Mouse (Mus musculus): ENCODE data around the gene Rnf182.

Gene Rnf182

DNA sequence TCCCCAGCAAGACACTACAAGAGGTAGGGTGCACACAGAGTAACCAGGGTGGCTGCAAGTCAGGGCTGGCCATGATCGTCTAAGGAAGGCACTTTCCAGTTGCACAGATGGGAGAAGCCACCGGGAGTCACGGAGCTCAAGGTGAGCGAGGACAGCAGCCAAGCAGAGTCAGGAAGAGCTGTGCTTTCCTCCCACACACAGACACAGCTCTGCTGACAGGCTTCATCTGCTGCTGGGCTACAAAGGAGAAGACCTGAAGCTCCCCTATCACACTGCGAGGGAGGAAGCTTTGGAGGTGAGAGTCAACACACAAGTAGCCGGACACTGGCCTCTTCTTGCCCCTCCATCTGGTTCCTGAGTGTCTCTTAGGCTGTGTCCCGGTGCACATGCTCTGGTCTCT lies 83.0 kb downstream of the Rnf182 start:
- no peak for DNase-seq (ENCODE audit: low spot score in 2 of 2)

DNA sequence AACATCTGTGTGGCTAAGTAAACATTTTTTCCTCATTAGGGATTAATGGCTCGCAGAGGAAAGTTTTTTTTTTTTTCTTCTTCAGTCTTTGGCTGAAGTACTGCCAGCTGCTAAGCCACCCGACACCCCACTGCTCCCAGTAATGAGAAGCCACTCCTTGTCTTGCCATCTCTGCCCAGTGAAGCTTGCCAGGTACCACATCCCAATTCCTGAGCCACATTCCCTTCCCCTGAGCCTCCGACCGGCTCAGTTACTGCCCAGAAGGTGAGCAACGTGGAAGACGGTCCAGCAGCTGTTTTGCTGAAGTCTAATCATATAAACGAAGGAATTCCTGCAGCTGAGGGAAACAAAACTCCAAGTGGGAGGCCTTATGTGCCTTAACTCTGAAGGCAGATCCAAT lies 88.0 kb downstream of the Rnf182 start:
- no peak for DNase-seq (ENCODE audit: low spot score in 2 of 2)

DNA sequence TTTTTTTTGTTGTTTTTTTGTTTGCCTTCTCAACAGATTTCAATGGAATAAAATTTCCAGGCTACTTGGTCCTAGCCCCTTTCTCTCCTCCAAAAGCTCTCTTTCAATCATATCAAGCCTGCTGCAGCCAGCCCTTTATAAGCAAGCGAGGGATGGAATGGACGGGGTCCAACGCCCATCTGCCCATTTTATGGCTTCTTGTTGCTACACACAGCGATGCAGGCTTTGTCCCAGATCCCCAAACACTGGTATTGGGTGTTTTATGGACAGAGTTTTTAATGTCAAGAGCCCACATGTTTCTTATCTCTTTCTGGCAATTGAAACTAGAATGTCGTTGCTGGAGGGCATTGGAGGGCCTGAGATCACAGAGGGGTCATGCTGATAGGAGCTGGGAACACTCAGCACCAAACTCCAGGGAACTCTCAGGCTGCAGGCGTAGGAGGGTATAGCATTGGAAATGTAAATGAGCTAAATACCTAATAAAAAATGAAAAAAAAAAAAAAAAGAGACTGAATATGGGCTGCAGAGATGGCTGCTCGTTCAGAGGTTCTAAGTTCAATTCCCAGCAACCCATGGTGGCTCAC lies 89.1 kb downstream of the Rnf182 start:
- no peak for DNase-seq (ENCODE audit: low spot score in 2 of 2)

DNA sequence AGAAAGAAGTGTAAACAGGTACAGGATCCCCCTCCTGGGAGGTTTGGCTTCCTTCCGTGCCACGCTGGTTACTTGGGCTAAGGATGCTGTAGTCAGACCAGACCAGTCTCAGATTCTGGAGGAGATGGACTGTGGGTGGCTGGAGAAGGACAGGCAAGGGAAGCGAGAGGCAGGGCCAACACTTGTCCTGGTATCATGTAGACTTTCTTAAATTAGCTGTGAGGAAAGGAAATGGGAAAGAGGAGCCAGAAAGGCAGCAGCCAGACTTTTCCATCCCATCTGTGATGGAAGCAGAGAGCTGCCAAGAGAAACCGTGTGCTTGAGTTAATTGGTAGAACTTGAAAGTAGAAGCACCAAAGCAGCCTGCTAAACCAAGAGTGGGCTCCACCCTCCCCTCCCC lies 90.9 kb downstream of the Rnf182 start:
- DNase-seq (ENCODE audit: low spot score in 2 of 2): peak; percentile 35 to 50

DNA sequence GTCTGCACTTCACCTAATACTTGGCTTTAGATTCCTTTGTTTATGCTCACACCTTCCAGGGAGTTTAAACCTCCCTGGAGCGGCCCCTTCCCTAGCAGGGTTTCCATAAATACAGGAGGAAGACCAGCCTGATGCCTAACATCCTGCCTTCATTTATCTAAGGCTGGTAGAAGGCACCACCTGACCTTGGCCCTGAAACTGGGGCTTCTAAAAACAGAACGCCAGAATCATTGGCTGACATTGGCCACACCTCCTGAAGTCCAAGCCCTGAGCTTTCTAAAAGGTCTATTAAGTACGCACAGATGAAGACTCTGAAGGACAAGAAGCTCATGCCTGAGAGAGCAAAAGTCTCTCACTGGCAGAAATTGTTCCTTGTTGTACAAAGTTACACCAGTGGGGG lies 94.0 kb downstream of the Rnf182 start:
- DNase-seq (ENCODE audit: low spot score in 2 of 2): no peak

DNA sequence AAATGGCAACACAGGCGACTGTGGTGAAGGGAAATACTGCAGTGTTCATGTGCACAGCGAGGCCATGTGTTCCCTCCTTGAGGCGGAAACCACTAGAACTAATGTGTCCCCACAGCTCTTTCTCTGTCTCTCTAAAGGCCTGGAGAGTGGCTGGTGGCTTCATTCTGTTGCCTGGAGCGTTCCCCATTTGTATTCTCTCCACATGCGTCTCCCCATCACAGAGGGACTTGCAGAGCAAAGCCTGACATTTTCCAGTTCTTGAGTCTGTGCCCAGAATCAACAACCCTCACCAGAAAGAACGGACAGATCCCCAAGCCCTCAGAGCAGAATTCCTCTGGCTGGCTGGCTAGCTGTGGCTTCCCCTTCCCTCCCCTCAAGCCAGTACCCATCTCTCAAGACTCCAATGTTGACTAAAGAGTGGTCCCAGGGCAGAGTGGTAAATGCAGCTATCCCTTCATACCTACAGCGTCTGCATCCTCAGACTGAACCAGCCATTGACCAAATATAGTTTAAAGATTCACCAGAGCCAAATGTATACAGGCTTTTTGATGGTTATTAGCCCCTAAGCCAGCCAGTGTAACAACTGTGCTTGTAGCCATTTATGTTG lies 96.3 kb downstream of the Rnf182 start:
- DNase-seq (ENCODE audit: low spot score in 2 of 2): peak; percentile 78 to 87

DNA sequence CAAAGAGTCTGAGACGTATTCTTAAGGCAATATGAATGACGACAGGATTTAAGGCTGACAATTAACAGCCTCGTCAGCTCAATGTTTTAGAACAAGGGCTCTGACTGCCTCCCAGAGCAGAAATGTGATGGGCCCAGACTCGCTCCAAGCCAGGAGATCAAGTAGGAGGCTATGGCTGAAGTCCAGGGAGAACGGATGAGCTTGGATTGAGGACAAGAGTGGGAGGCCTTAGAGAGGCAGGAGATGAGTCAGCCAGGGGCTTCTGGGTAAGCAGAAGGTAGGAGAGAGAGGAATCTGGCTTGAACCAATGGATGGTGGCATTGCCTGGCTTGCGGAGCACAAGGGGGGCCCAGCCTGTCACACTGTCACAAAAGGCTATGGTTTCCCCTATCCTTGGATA lies 99.2 kb downstream of the Rnf182 start:
- DNase-seq (ENCODE audit: low spot score in 2 of 2): no peak

DNA sequence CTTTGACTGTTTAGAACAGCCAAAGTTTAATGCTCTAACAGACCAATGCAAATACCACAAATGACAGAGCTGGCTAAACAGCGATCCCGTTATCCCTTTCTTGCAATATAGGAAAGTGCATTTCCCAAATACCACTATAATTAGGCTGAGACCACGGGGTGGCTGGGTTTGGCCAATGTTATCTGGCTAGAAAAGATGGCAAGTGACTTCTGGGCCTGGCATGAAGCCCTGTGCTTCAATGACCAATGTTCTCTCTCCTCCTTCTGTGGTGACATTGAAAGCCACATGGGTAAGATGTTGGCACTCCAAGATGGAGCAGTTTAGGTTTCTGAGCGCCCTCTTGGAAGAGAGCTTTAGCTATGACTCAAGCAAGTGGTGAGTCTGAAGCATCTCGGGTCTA lies 100.0 kb downstream of the Rnf182 start:
- DNase-seq (ENCODE audit: low spot score in 2 of 2): no peak

DNA sequence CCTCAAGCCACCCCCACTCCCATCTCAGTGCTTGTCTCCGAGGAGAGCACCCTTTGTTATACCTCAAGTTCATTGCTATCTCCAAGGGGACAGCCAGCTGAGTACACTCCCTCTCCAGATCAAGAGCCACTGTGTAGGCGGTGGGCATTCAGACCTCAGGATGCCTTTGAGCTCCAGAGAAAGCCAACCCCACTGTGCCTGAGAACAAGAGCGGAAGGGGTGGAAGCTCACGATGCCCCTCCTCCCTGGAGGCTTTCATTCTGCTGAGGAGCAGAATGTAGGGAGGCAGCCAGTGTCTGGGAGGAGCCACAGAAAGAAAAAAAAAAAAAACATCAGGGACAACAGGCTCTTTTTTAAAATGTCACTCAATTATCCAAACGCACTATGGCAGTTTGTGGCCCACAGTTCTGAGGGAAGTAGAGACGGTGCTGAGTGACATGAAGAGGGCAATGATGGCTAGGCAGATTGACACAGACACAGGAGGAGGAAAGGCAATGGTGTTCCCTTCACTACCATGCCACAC lies 101.1 kb downstream of the Rnf182 start:
- DNase-seq (ENCODE audit: low spot score in 2 of 2): no peak

DNA sequence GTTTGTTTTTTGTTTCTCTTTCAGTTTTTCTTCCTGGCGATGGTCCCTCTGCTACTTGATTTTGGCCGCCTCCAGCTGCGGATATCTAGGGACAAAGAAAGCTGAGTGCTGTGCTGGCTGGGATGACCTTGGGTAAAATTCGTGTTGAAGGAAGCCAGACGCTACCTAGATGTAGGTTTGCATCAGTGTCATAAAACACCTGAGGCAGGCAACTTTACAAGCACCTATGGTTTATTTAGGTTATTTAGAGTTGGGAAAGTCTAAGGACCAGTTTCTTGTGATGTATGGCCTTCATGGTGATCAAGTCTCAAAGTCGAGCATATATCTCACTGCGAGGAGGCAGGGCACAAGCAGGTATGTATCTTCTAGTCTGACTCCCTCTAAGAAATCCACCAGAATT lies 102.7 kb downstream of the Rnf182 start:
- no peak for DNase-seq (ENCODE audit: low spot score in 2 of 2)

DNA sequence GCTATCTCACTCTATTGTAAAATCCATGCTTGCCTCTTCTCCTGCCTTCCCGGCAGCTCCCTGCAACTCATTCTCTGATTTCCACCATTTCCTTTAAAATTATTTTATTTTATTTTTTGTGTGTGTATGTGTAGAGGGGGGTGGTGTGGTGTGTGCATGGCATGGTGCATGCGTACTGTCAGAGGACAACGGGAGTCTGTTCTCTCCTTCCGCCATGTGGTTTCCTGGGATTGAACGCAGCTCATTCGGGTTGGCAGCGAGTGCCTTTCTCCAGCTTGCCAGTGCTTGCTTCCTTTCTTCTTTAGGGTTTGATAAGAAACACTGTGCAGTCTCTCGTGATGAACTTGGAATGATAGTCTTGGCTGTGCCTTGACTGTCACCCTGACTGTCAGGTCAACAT lies 105.0 kb downstream of the Rnf182 start:
- peak; percentile 31 to 44 for DNase-seq (ENCODE audit: low spot score in 2 of 2)
